Mouse (Mus musculus) kidney, embryonic 14.5 days (tissue): ENCODE results near the gene Bysl. TPM values are rescaled to one million over a fixed set of nuclear protein-coding genes. Genes with fewer than 3 reads are reported as not detected.
A peak's percentile ranks its signal among the peaks of the same experiment; 100 is the strongest.

Experiments
- ATAC-seq: fragments of 200-750 bp; cut with Nextera tagmentation; 2 replicates; pipeline ENCODE4 v1.8.0; 2017; ENCODE audit warnings: moderate number of reproducible peaks, mild to moderate bottlenecking, moderate TSS enrichment, moderate library complexity; ENCODE audit not compliant: low FRiP score, low TSS enrichment
- H3K27ac ChIP-seq: fragments of 300-500 bp; sonication (generic); 2 replicates; pipeline ENCODE4 v1.5.1; 2014; ENCODE audit warnings: low read depth, mild to moderate bottlenecking, low read length, moderate library complexity, mixed read lengths
- H3K27me3 ChIP-seq: fragments of 300-500 bp; sonication (generic); 2 replicates; pipeline ENCODE4 v1.6.1; 2014; ENCODE audit warnings: mild to moderate bottlenecking, low read length; ENCODE audit not compliant: control insufficient read depth, insufficient read depth
- H3K36me3 ChIP-seq: fragments of 300-500 bp; sonication (generic); 2 replicates; pipeline ENCODE4 v1.6.1; 2014; ENCODE audit warnings: low read length, mixed read lengths; ENCODE audit not compliant: control insufficient read depth, insufficient read depth
- H3K4me1 ChIP-seq: fragments of 300-500 bp; sonication (generic); 2 replicates; pipeline ENCODE4 v1.6.1; 2014; ENCODE audit warnings: low read length, mixed read lengths; ENCODE audit not compliant: control insufficient read depth, insufficient read depth
- H3K4me2 ChIP-seq: fragments of 300-500 bp; sonication (generic); replicated peaks from 2 replicates; pipeline ENCODE4 v1.6.1; 2014; ENCODE audit warnings: low read depth, mild to moderate bottlenecking, low read length
- H3K4me3 ChIP-seq: fragments of 300-500 bp; sonication (generic); 2 replicates; pipeline ENCODE4 v1.5.1; 2014; ENCODE audit warnings: mild to moderate bottlenecking, low read length
- H3K9ac ChIP-seq: fragments of 300-500 bp; sonication (generic); 2 replicates; pipeline ENCODE4 v1.6.1; 2014; ENCODE audit warnings: low read depth, mild to moderate bottlenecking, low read length, moderate library complexity
- H3K9me3 ChIP-seq: fragments of 300-500 bp; sonication (generic); 2 replicates; pipeline ENCODE4 v1.6.1; 2016; ENCODE audit warnings: low read length; ENCODE audit not compliant: control insufficient read depth
- WGBS: fragments of 180-500 bp; shearing (Covaris S2); extraction: QIAGEN DNeasy Blood & Tissue Kit; methylation state at CpG from one replicate; pipeline ENCODE4 v1.1.7; 2014; 5-methylcytosine and 5-hydroxymethylcytosine counted together
- polyA plus RNA-seq: library from polyadenylated mRNA; unstranded; fragments of >200 nt; fragmentation: Nextera tagmentation; extraction: Ambion mirVana; gene quantifications from 2 replicates; pipeline ENCODE4 v1.2.1, GENCODE M21; 2014

The Bysl gene
- polyA plus RNA-seq, 1 experiment from 2014 or later: 24.4 TPM

DNA sequence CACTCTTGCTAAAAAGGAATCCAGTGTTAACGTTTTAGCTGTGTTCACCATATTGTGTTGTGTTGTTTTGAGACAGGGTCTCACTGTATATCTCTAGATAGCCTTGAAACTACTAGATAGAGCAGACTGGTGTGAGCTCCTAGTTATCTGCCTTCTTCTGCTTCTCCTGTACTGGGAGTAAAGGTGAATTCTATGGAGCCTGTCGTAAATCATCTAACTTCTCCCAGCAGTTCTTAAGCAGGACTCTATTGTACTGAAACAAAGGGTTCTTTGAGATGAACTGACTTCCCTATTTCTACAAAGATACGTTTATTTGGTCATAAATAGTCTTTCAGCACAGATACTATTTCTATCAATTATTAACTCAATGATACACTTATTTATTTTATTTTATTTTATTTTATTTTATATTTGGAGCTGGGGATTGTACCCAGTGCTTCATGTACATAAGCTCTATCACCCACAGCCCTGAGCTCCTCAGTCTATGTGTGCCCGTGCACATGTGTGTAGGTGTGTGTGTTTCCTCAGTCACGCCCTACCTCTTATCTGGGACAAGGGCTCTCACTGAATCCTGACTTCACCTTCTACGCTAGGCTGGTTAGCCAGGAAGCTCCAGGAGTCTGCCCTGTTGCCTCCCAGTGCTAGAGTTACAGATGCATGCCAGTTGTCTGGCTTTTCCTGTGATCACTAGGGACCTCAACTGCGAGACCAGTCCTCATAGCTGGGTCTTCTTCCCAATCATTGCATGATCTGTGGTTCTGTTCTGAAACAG is 22.9 kb upstream of the Bysl start:
- Histone ChIP-seq H3K4me1 (peaks cover 16% of the 10 kb centered on the region), H3K9ac (no peak overlapping the region), H3K27ac (no peak overlapping the region), H3K27me3 (no peaks in the 10 kb centered on the region), H3K4me2 (no peak overlapping the region), H3K4me3 (no peak overlapping the region), H3K36me3 (peaks cover 4% of the 10 kb centered on the region; the same call in 1 of the 2 replicates), H3K9me3 (no peaks in the 10 kb centered on the region)
- no peak for ATAC-seq
- WGBS: 72% methylated on average over 7 of the region's 7 CpGs

GRCm38 (mm10) chr17:47632181-47632840 is 21.0 kb upstream of the Bysl start:
- no peak overlapping the region for H3K4me2 ChIP-seq
- H3K36me3 ChIP-seq: peaks cover 4% of the 10 kb centered on the region; the same call in 1 of the 2 replicates
- H3K27ac ChIP-seq: no peak overlapping the region
- H3K27me3 ChIP-seq: no peaks in the 10 kb centered on the region
- H3K9ac ChIP-seq: no peak overlapping the region
- no peaks in the 10 kb centered on the region for H3K9me3 ChIP-seq
- no peak for ATAC-seq
- peaks cover 24% of the 10 kb centered on the region for H3K4me1 ChIP-seq
- no peak overlapping the region for H3K4me3 ChIP-seq
- 63% methylated on average over 4 of the region's 4 CpGs for WGBS

DNA sequence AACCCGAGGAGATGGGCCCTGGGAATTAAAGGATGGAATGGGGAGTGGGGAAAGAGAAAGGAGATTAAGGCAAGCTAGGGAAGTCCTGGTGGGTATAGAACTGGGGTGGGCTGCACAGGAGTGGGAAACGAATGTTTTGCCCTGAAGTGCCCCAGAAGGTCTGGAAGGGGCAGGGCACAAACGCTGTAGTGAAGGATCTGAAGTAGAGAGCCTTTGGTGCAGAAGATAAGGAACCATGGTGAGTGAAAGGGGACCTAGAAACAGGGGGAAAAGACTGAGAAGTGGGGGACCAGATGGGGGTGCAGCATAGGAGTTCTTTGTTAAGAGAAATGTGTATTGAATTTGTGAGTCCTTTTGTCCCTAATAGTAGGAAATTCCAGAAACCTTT is 19.4 kb upstream of the Bysl start, which contains the start of gene Usp49:
Gene Usp49, plus strand, starts transcription at position 13 of the 388 bp plus-strand sequence.
- Histone ChIP-seq H3K9me3 (no peaks in the 10 kb centered on the region), H3K27me3 (no peaks in the 10 kb centered on the region), H3K4me3 (peak within 1 kb of the TSS; percentile 73), H3K9ac (peak within 1 kb of the TSS; percentile 54), H3K4me1 (peaks cover 24% of the 10 kb centered on the region), H3K27ac (peak within 1 kb of the TSS; percentile 85), H3K36me3 (peaks cover 12% of the 10 kb centered on the region; the same call in 1 of the 2 replicates), H3K4me2 (peak within 1 kb of the TSS; percentile 94)
- 0% methylated on average over 3 of the region's 3 CpGs for WGBS
- no peak for ATAC-seq

GRCm38 (mm10) chr17:47629717-47630677 is 18.7 kb upstream of the Bysl start:
- WGBS: under 1% methylated on average over 60 of the region's 61 CpGs
- Histone ChIP-seq H3K27me3 (no peaks in the 10 kb centered on the region), H3K9ac (peak overlapping the region; percentile 54), H3K27ac (peak overlapping the region; percentile 85), H3K9me3 (no peaks in the 10 kb centered on the region), H3K4me1 (peaks cover 24% of the 10 kb centered on the region), H3K4me3 (peak overlapping the region; percentile 73), H3K36me3 (peaks cover 15% of the 10 kb centered on the region; the same call in 1 of the 2 replicates), H3K4me2 (peak overlapping the region; percentile 94)
- ATAC-seq: peak; percentile 24

- Histone ChIP-seq H3K4me3 (peak overlapping the region; percentile 73), H3K9ac (peak overlapping the region; percentile 54), H3K4me1 (peaks cover 24% of the 10 kb centered on the region), H3K36me3 (peaks cover 19% of the 10 kb centered on the region), H3K4me2 (peak overlapping the region; percentile 94), H3K9me3 (no peaks in the 10 kb centered on the region), H3K27ac (peak overlapping the region; percentile 85), H3K27me3 (no peaks in the 10 kb centered on the region)
- WGBS: under 1% methylated on average over 58 of the region's 63 CpGs
- ATAC-seq: peak; percentile 93
Measured at GRCm38 (mm10) chr17:47628851-47629676, 17.8 kb upstream of the Bysl start.

- ATAC-seq: no peak
- no peak overlapping the region for H3K27ac ChIP-seq
- WGBS: 94% methylated on average over 2 of the region's 2 CpGs
- no peaks in the 10 kb centered on the region for H3K27me3 ChIP-seq
- no peaks in the 10 kb centered on the region for H3K9me3 ChIP-seq
- H3K4me1 ChIP-seq: peaks cover 24% of the 10 kb centered on the region
- H3K4me3 ChIP-seq: no peak overlapping the region; the same call in 1 of the 2 replicates
- no peak overlapping the region for H3K9ac ChIP-seq
- H3K36me3 ChIP-seq: peaks cover 31% of the 10 kb centered on the region
- no peak overlapping the region for H3K4me2 ChIP-seq
Measured at GRCm38 (mm10) chr17:47627791-47628190, 16.5 kb upstream of the Bysl start.

- WGBS: 92% methylated on average over 5 of the region's 5 CpGs
- no peak for ATAC-seq
- peaks cover 18% of the 10 kb centered on the region for H3K4me1 ChIP-seq
- H3K4me3 ChIP-seq: no peak overlapping the region
- H3K27me3 ChIP-seq: no peaks in the 10 kb centered on the region
- H3K9ac ChIP-seq: no peak overlapping the region
- peaks cover 46% of the 10 kb centered on the region for H3K36me3 ChIP-seq
- H3K4me2 ChIP-seq: no peak overlapping the region
- H3K27ac ChIP-seq: no peak overlapping the region
- no peaks in the 10 kb centered on the region for H3K9me3 ChIP-seq
Measured at GRCm38 (mm10) chr17:47626031-47626430, 14.7 kb upstream of the Bysl start.

GRCm38 (mm10) chr17:47625088-47625487 is 13.8 kb upstream of the Bysl start:
- Histone ChIP-seq H3K4me1 (peaks cover 8% of the 10 kb centered on the region; the same call in 1 of the 2 replicates), H3K9ac (no peak overlapping the region), H3K9me3 (no peaks in the 10 kb centered on the region), H3K27me3 (no peaks in the 10 kb centered on the region), H3K4me2 (no peak overlapping the region), H3K36me3 (peaks cover 48% of the 10 kb centered on the region), H3K27ac (no peak overlapping the region), H3K4me3 (no peak overlapping the region)
- whole genome bisulfite sequencing: 100% methylated on average over 2 of the region's 2 CpGs
- no peak for ATAC-seq
